Mouse (Mus musculus) retina, embryonic 14.5 days (tissue): ENCODE measurements around the gene Hspa1a.
A peak's percentile ranks its signal among the peaks of the same experiment; 100 is the strongest.
"Not testable (repeated sequence)": the region's sequence is repeated elsewhere in the genome, so short reads cannot be mapped to it uniquely, and the experiment has no call there.

Experiments used
- DNase-seq: peaks from one replicate; pipeline ENCODE4 v3.0.0-alpha.2; 2015; ENCODE audit warnings: low spot score

The Hspa1a gene

DNA sequence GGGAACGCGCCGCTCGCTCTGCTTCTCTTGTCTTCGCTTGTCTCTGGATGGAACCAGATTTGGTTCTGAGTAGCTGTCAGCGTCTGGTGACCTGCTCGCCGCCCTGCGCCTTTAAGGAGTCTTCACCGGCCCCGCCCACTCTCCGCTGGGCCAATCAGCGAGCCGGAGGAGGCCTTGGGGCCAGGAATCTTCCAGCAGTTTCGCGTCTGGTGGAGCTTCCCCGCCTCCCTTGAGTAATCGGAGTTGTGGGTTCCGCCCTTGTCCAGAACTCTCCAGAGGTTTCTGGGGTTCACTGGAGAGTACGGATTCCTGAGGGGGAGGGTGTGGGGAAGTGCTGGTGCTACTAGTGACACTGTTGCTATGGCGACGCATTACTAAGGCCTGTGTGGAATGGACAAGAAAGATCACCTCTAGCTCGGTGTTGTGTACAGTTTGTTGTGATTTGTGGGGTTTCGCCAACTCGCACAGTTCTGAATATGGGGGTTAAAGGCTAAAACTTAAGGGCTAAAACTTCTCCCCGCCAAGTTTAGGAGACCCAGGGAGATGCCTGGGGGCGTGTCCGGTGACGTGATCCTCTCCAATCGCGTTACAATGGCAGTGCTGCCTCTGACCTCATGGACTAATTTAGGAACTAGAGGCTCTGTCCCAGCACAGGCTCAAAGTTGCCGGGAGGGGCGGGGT lies at the start of gene Hspa1a, which contains the start of gene Hspa1l:
Gene Hspa1a (minus strand): TSS at position 88 of the 681 bp plus-strand sequence.
Gene Hspa1l (plus strand): TSS at position 635 of the 681 bp plus-strand sequence.
- DNase-seq = peak; percentile 75

DNA sequence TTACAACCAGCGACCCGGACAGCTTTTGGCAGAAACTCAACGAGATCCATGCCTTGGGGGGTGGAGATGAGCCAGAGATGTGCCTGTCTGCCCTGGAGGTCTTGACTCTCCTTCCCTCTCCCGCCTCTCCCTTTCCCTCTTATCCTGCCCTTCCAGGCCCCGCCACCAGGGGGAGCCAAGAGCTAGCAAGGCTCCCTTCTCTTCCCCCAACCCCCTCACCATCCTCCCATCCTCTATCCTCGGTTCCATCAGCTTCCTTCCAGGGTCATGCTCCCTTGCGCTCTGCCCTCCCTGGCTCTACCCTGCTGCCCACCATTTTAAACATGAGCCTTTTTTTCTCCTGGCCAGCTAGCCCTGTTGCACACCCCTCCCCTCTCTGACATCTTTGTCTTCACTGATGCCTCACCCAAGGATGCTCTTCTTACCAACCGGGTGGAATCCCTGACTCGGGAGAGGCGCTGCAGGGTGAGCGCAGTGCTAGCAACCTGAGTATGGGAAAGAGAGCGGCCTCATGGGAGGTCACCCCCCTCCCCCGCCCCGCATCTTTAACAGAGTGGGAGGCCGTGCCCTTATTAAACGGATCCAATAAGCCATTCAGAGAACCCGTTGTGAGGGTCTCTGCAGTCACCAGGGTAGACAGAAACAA lies 49.3 kb upstream of the Hspa1a start:
- DNase-seq = peak; percentile 95

DNA sequence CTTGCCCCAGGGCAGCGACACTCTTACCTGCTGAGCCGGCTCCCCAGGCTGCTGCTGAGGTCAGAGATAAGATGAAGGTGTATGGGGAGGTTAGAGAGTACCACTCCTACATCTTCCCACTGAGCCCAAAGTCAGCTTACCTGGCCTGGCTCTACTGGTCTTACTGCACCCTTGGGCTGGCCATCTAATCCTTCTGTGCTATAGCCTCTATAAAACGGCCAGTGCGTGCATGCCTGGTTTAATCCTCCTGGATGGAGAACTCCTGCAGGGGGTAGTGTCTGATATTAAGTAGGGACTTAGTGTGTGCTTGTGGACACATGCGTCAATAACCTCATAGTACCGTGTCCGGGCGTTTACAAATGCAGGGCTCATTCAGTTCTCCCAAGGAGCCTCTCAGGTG lies 48.6 kb upstream of the Hspa1a start:
- DNase-seq = no peak

DNA sequence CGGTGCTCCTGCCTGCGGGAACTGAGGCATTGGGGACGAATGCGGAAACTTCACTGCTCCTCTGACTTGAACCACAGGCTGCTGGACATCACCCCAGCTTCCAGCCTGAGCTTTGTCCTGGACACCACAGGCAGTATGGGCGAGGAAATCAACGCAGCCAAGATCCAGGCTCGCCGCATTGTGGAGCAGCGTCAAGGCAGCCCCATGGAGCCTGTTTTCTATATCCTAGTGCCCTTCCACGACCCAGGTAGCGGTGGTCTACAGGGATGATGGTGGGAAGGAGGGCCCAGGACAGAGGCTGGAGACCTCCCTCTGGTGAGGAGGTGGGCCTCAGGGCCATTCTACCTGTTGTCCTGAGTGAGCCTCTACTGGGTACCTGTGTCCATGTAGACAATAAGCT lies 47.9 kb upstream of the Hspa1a start:
- DNase-seq = no peak

DNA sequence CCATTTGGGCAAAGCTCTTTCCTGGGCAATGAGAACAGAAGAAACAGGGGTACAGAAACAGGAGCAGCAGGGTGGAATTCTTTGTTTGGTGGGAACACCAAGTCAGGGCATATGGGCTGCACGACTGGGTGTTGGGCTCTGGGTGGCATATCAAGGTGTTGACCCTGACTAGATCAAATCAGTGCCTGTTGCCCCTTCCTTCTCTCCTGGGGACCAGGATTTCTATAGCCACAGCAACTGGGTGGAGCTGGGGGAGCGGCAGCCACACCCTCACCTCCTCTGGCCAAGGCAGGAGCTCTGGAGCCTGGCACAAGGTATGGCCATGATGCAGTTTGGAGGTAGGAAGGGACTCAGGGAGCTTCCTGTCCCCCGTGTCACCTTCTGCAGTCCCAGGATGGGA lies 46.2 kb upstream of the Hspa1a start:
- no peak for DNase-seq

DNA sequence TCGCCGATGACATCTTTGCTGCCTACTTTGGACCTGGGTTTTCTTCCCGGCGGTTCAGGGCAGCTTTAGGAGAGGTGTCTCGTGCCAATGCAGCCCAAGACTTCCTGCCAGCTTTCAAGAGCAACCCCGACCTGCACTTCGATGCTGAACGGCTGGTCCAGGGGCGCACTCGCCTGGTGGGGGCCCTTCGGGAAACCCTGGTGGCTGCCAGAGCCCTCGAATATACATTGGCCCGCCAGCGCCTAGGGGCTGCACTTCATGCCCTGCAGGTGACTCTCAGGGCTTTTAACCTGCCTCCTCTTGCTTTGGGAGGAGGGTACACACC lies 45.7 kb upstream of the Hspa1a start:
- DNase-seq = no peak

DNA sequence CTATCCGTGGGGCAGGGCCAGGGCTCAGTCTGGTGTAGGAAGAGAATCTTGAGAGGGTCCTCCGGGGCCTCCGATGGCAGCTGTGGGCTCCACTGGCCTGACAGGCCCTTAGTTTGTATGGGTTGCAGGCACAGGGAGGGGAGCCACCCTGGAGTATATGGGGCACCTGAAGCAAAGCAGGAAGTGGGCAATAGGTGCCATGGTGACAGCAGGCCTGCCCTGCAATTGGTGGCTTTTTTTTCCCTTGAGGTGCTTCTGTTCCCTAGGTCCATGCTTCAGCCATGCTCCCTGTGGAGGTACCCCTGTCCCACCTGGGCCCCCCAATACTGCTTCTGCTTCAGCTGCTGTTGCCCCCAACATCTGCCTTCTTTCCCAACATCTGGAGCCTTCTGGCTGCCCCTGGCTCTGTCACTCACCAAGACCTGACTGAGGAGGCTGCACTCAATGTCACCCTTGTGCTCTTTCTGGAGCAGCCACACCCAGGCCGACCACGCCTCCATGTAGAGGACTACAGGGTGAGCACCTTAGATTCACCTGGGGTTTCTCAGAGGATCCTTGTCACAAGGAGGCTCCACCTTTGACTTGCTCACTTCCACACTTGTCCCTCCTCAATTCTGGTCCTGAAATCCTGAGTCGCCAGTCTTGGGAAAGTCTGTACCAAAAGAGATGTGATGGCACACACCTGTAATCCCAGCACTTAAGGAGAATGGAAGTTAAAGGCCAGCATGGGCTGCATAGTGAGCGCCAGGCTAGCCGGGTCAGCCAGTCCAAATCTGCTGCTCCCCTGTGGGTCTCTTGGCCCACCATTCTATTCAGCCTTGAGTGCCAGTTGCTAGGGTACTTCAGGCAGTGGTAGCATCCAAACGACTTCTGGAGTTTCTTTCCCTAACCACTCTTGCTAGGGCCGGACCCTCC lies 45.1 kb upstream of the Hspa1a start:
- no peak for DNase-seq

DNA sequence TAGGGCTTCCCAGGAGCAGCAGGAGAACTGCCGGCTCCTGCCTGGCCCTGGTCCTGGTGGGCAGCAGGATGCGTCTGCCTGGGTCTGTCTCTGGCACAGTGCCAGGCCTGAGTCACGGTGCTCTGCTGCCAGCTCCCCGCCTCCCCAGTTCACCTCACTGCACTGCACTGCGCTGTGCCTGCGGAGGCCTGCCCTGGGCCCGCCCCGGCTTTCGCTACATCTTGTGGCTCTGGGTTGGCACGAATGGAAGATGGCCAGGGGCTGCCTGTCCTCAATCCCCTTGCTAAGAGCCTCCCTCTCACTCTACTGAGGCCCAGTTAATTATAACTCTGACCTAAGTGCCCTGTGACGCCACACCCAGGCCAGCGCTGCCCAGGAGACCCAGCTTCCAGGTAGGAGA lies 44.4 kb upstream of the Hspa1a start, which contains the start of gene Vwa7:
Gene Vwa7 (plus strand): TSS at position 204 of the 400 bp plus-strand sequence.
- no peak for DNase-seq

DNA sequence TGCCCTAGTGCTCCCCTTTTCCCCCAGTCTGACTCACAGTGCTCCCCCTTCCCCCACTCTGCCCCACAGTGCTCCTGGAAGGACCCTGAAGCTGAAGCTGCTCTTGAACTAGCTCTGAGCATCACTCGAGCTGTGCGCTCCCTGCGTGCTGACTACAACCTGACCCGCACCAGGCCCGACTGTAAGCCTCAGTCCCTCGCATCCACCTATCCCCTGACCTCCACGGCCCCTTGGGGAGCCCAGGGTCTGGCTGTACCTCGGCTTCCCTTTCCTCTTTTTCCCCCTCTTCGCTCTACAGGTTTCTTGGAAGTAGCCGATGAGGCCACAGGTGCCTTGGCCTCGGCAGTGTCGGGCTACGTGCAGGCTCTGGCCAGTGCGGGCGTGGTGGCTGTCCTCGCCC lies 43.3 kb upstream of the Hspa1a start:
- no peak for DNase-seq

DNA sequence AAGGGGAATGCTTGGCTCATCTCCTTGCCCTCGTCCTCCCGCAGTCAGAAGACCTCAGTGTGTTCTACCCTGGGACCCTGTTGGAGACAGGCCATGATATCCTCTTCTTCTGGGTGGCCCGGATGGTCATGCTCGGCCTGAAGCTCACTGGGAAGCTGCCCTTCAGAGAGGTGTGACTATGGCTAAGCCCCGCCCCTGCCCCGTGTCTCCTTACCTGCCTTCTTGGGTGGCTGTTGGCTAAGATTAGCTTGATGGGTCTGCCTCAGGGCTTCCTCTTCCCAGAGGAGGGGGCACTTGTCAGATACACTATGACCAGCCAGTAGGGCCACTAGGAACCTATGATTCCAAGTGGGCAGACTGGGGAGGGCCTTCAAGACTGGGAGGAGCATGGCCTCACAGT lies 41.3 kb upstream of the Hspa1a start:
- DNase-seq = no peak

DNA sequence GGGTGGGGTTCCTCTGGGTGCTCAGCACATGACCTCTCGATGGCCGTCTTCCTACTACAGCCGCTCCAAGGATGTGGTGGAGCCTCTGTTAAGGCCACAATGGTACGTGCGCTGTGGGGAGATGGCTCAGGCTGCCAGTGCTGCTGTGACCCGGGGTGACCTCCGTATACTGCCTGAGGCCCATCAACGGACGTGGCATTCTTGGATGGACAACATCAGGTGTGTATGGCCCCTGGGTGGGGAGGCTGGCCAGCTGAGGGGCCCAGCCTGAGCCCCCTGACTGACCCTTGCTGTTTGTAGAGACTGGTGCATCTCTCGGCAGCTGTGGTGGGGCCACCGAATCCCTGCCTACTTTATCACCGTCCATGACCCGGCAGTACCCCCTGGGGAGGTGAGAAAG lies 40.5 kb upstream of the Hspa1a start:
- no peak for DNase-seq

DNA sequence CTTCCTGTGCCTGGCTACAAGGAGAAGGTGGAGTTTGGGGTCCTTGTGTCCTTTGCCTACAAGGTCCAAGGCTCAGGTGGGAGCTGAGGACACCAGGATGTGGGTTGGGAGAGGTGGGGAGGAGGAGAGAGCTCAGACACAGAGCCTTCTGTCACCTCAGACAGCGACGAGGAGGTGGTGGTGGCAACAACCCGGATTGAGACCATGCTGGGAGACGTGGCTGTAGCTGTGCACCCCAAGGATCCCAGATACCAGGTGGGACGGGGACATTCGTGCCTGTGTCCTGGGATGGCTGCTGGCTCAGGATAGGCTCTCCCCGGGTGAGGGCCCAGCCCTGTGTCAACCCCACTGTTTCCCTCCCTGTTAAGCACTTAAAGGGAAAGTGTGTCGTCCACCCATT lies 39.5 kb upstream of the Hspa1a start:
- DNase-seq = no peak

DNA sequence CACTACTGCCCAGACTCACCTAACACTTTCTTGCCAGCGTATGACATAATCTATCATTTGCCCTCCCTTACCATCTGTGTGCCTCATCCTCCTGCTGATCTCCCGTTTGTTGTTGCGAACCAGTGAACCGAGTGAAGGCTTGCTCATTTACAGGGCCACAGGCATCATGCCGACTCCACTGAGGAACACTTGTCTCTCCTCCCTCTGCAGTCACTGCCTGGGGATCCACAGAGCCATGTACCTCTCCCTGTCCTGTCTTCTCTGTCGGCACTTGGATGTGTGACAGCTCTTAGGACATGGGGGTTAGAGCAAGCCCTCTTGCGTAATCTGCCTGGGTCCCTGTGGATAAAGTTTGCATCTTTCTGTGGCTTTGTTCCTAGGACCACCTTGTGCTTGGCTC lies 37.6 kb upstream of the Hspa1a start:
- DNase-seq = no peak

DNA sequence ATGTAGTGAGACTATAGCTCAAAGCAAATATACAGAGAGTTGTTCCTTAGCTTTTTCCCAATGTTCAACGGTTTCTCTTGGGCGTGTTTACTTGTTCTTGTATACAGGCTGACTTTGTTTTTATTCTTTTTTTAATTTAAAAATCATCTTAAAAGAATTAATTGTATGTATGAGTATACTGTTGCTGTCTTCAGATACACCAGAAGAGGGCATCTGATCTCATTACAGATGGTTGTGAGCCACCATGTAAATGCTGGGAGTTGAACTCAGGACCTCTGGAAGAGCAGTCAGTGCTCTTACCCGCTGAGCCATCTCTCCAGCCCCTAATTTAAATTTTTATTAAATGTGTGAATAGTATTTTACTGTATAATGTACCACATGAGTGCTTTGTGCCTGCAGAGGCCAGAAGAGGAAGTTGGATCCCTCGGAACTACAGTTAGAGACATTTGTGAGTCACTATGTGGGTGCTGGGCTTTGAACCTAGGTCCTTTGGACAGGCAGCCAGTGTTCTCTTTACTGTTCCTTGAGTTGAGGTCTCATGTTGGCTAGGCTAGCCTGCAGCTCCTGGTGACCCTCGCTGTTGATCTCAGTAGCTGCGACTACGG lies 35.5 kb upstream of the Hspa1a start:
- no peak for DNase-seq

DNA sequence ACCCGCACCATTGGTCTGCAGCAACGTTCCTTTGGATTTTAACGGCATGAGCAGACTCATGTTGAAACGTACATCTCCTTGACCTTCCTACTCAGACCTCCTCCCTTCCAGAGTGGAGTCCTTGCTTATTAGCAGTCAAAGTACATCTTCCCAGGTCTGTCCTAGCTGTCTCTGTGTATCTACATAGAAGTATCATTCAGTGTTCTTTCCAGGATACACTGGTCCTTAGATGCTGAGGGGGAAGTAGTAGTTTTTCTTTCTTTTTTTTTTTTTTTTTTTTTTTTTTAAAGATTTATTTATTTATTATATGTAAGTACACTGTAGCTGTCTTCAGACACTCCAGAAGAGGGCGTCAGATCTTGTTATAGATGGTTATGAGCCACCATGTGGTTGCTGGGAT lies 33.9 kb upstream of the Hspa1a start:
- not testable (repeated sequence) for DNase-seq

DNA sequence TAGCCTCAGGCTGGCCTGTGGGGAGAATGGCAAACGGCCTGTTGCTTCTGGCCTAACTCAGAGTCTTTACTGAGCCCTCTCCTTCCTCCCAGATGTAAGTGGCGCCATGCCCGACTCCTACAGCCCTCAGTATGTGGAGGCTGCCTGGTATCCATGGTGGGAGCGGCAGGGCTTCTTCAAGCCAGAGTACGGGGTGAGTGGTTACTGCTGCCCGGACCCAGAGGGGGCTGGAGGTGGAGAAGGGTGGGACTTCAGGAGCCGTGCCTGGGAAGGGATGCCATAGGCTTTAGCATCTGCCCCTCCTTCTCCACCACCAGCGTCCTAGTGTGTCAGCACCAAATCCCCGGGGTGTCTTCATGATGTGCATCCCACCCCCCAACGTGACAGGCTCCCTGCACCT lies 33.2 kb upstream of the Hspa1a start:
- DNase-seq = no peak

DNA sequence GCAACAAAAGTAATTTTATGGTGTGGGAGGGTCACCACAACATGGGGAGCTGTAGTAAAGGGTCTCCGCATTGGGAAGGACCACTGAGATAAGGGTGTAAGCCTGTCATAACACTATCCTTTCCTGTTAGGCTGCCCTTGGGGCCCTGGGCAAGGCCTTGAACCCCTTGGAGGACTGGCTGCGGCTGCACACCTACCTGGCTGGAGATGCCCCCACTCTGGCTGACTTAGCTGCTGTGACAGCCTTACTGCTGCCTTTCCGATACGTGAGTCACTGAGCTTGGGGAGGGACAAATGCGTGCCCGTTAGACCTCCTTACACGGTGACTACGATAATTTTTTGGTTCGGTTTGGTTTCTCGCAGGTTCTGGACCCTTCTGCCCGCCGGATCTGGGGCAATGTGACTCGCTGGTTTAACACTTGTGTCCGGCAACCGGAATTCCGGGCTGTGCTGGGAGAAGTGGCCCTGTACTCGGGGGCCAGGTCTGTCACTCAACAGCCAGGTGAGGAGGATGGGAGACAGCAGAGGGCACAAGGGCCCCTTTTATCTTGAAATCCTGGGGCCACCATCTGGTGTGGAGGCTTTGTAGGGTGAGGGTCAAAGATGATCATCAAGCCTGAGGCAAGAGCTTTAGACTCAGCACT lies 32.2 kb upstream of the Hspa1a start:
- no peak for DNase-seq

DNA sequence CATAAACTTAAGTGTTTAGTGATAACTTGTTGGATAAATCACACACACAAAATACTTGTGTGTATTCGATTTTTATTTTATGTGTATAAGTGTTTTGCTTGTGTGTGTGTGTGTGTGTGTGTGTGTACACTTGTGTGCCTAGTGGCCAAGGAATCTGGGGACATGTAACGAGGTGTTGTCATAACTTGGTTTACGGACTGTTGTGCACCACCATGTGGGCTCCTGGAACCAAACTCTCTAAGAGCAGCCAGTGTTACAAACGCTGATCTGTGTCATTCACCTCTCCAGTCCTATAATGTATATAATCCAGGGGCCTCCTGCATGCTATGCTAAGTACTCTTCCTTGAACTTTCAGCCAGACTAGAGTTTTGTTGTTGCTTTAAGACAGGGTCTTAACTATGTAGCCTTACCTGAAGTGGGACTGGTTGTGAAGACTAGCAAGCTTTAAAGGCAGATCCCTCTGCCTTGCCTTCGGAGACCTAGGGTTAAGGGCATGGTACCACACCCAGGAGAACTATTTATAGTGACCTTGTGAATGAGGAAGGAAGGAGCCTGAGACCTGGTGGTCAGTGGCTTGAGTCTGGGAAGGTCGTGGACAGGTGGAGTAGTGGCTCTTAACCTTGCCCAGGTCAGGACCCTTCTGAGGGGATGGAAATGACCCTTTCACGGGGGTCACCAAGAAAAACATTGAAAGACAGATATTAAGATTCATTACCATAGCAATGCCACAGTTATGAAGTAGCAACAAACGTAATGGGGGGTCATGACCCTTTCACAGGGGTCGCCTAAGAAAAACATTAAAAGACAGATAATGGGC lies 31.3 kb upstream of the Hspa1a start:
- DNase-seq = no peak

DNA sequence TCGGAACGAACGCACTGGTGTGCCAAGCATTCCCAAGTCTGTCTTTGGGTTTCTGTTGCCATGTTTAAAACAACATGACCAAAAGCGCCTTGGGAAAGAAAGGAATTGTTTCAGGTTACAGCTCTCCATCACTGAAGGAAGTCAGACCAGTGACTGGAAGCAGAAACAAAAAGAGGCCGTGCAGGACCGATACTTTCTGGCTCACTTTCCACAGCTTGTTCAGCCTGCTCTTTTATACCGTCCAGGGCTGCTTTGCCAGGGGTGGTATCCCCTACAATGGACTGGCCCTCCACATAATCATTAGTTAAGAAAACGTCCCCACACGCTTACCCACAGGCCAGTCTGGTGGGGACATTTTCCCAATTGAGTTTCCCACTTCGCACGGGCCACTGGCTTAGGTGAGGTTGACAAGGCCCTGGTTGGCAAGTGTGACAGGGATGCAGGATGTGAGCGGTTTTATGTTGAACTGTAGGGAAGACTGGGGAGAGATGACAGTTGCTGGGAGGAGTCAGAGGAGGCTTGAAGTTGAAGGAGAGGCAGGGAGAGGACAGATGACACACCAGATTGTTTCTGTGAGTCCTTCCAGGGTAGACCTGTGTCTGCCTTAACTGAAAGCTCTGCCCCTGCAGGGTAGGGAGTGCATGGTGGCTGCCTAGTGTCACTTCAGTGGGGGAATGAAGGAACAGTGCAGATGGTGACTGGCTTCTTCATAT lies 30.4 kb upstream of the Hspa1a start:
- DNase-seq = no peak

DNA sequence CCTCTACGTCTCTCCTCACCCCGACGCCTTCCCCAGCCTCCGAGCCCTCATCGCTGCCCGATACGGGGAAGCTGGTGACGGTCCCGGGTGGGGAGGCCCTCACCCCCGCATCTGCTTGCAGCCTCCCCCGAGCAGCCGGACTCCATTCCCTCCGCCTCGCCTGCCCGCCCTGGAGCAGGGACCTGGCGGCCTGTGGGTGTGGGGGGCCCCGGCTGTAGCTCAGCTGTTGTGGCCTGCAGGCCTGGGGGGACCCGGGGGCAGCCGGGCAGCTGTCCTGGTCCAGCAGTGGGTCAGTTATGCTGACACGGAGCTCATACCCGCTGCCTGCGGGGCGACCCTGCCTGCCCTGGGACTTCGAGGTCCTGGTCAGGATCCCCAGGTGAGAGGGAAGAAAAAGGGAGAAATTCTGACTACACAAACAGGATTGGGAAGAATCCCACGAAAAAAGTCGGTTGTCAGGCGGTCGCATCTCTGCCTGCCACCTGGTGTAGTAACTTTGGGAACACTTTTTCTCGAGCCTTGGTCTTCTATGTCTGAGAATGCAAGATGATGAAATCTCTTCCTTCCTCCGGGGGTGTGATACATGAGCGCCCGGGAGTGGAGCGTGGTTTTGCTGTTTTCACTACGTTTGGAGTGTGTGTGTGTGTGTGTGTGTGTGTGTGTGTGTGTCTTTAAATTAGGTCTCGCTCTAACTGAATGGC lies 29.6 kb upstream of the Hspa1a start:
- peak; percentile 22 for DNase-seq
